Mouse (Mus musculus): ENCODE measurements around the gene Bhmt.
"Not testable (repeated sequence)": the region's sequence is repeated elsewhere in the genome, so short reads cannot be mapped to it uniquely, and the experiment has no call there.

Gene Bhmt

DNA sequence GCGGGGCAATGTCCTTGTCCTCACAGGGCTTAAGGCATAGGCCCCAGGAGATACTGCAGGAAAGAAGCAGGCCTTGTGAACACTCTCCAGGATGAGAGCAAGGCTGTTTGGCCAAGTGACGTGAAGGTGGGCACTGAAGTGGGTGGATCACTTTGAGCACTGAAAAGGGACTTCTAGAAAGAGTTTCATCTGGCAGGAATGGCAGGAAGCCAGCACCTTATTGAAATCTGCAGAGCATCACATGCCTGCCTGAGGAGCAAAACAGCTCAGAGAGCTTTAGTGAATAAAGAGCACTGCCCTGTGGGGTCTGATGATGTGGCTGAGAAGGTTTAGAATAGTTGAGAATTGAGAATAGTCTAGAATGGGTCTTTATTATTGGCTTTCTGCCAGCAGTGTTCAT is 29.3 kb downstream of the Bhmt start:
- no peak for DNase-seq (ENCODE audit: extremely low spot score)

- DNase-seq (ENCODE audit: extremely low spot score) = no peak
These were observed 30.1 kb downstream of the Bhmt start for GRCm38 (mm10) chr13:93607701-93608100.

DNA sequence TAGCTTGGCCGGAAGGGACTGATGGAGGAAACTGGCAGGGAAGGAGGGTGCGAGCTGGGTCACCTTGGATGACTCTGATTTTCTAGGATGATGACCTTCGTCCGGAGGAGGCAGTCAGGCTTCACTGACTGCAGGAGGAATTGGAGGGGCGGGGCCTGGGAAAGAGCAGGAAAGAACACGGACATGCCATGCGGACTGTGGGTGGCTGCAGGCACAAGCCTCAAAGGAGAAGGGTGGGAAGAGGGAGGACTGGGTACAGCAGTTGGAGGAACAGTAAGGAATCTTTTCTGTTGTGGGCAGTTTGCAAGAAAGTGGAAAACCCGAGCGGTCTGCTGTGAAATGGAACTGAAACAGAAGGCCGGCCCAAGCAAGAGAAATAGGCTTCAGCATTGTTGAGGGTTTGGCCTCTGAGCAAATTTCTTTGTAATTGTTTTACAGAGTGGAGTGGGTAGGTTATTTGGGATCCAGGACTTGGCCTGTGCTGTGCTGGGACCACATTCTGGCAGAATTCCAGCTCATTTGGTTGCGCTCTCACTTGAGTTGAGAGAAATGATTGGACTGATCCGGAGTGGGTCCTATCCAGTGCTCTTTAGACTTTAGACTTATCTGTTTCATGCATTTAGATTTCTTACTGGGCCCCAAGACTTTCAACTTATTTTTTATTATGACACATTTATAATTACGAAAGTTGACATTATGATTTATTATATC is 30.7 kb downstream of the Bhmt start:
- DNase-seq (ENCODE audit: extremely low spot score) = no peak

DNA sequence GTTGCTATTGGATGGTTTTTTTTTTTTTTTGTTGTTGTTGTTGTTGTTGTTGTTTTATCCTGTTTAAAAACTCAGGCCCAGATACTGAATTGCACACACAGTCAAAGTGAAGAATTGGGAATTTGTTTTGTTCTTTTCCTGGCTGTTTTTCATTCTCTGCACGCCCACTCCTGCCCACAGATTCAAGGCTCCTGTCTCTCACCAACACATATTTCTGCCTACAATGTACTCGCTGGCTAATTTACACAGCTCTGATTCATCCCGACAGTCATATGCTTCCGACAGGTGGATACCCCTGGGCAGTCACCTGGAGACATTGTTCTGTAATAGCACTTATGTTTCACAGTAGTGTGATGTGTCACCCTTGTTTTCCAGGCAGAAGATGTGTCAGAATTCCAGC is 33.1 kb downstream of the Bhmt start:
- no peak for DNase-seq (ENCODE audit: extremely low spot score)

GRCm38 (mm10) chr13:93601527-93601926 is 36.2 kb downstream of the Bhmt start:
- no peak for DNase-seq (ENCODE audit: extremely low spot score)

DNA sequence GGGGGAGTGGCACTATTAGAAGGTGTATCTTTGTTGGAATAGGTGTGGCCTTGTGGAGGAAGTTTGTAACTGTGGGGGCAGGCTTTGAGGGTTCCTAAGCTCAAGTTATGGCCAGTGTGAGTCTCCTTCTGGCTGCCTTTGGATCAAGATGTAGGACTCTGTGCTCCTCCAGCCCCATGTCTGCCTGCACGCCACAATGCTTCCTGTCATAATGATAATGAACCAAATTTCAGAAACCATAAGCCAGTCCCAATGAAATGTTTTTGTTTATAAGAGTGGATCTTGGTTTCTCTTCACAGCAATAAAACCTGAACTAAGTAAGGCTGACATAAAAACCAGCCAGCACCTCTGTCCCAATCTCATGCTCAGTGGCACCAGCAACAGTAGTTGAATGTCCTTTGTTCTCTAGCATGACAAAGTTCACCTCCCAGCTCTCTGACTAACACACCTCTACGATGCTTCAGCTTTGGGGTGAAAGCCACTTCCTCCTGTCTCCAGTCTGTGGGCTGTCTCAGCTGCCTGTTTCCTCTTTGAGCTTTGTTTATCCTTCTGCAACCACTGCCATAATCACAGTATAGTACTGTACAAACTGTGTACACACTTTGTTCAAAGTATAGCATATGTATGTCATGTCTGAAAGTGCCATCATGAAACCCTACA is 44.6 kb downstream of the Bhmt start:
- DNase-seq (ENCODE audit: extremely low spot score) = no peak

- not testable (repeated sequence) for DNase-seq (ENCODE audit: extremely low spot score)
These were observed 55.2 kb downstream of the Bhmt start for GRCm38 (mm10) chr13:93582526-93582925.

DNA sequence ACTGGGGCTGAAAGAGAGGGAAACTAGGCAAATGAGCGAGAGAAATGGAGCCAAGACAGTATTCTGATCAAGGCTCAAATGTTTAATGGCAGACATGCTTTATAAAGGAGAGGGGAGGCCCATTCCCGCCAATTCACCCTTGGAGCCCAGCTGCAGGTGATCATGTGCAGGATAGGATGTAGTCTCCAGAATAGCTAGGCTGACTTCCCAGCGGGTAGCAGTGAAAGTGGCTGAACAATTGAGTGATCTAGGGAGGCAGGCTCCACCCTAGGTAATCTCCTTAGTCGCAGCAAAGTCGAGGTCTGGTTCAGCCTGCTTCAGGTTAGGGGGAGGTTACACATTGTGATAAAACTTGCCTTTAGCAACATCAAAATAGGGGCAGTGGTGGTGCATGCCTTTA is 57.3 kb downstream of the Bhmt start:
- no peak for DNase-seq (ENCODE audit: extremely low spot score)

DNA sequence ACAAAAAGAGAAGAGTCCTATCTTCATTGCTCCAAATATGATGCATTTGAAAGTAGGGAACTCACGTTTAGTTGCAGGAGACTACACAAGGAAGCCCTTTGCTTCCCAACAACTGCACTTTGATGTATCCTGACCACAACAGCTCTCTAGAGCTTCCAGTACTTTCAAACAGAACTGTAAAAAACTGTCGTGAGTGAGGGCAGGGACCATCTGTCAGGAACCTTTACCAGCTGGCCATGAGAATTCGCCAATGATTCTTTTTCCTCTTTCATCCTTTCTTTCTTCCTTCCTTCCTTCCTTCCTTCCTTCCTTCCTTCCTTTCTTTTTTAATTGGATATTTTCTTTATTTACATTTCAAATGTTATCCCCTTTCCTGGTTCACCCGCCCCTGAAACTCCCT is 68.1 kb downstream of the Bhmt start:
- DNase-seq (ENCODE audit: extremely low spot score) = no peak
